Mouse (Mus musculus) liver, embryonic 14.5 days (tissue): Measurements from ENCODE around the gene Olfr70. TPM values are rescaled to one million over a fixed set of nuclear protein-coding genes. Genes with fewer than 3 reads are reported as not detected.

ENCODE experiments used
- ATAC-seq: fragments of 200-750 bp; cut with Nextera tagmentation; 2 replicates; pipeline ENCODE4 v1.8.0; 2017; ENCODE audit warnings: moderate number of reproducible peaks, mild to moderate bottlenecking, moderate library complexity; ENCODE audit not compliant: insufficient read depth
- DNase-seq, 3 experiments: peaks; one replicate each; pipeline ENCODE4 v3.0.0-alpha.2; 2012 to 2013; ENCODE audit warnings: low read depth in 3 of 3, low spot score in 3 of 3
- H3K27ac ChIP-seq: fragments of 300-500 bp; sonication (generic); 2 replicates; pipeline ENCODE4 v1.5.1; 2014; ENCODE audit warnings: moderate library complexity, mild to moderate bottlenecking, control low read depth, inconsistent platforms
- H3K27me3 ChIP-seq: fragments of 300-500 bp; sonication (generic); 2 replicates; pipeline ENCODE4 v1.6.1; 2014; ENCODE audit warnings: mild to moderate bottlenecking, low read length, moderate library complexity; ENCODE audit not compliant: control insufficient read depth, insufficient read depth
- H3K36me3 ChIP-seq: fragments of 300-500 bp; sonication (generic); replicated peaks from 2 replicates; pipeline ENCODE4 v1.6.1; 2014; ENCODE audit warnings: low read depth; ENCODE audit not compliant: control insufficient read depth, insufficient read depth
- H3K4me1 ChIP-seq, 2 experiments: fragments of 200-500 bp in 1 of 2; fragments of 300-500 bp in 1 of 2; sonication (generic) in 1 of 2; replicated peaks; 2 replicates each; pipeline ENCODE4 v1.6.1; 2012 to 2014; ENCODE audit warnings: antibody characterized with exemption in 1 of 2, inconsistent platforms in 1 of 2, low read length in 1 of 2; ENCODE audit not compliant: control insufficient read depth in 2 of 2, insufficient read depth in 2 of 2
- H3K4me2 ChIP-seq: fragments of 300-500 bp; sonication (generic); 2 replicates; pipeline ENCODE4 v1.6.1; 2014; ENCODE audit warnings: low read depth, mild to moderate bottlenecking, control low read depth, moderate library complexity
- H3K4me3 ChIP-seq, 2 experiments: fragments of 200-500 bp in 1 of 2; fragments of 300-500 bp in 1 of 2; sonication (generic) in 1 of 2; 2 replicates each; pipeline ENCODE4 v1.5.1; 2012 to 2014; ENCODE audit warnings: low read depth in 2 of 2, low read length in 2 of 2, mild to moderate bottlenecking in 2 of 2, control low read depth in 1 of 2, inconsistent platforms in 1 of 2, moderate library complexity in 1 of 2; ENCODE audit not compliant: insufficient read depth in 1 of 2
- H3K9ac ChIP-seq: fragments of 300-500 bp; sonication (generic); replicated peaks from 2 replicates; pipeline ENCODE4 v1.6.1; 2014; ENCODE audit warnings: mild to moderate bottlenecking, control low read depth, moderate library complexity
- H3K9me3 ChIP-seq: fragments of 300-500 bp; sonication (generic); 2 replicates; pipeline ENCODE4 v1.6.1; 2016; ENCODE audit warnings: low read length, mixed read lengths; ENCODE audit not compliant: control insufficient read depth
- CTCF ChIP-seq: IDR thresholded peaks from 2 replicates; pipeline ENCODE4 v1.5.1; 2016; ENCODE audit warnings: antibody characterized with exemption, low read depth, control low read depth
- EP300 ChIP-seq: IDR thresholded peaks from 2 replicates; pipeline ENCODE4 v1.6.1; 2016; ENCODE audit warnings: antibody characterized with exemption, low read depth
- WGBS: fragments of 180-500 bp; shearing (Covaris S2); extraction: QIAGEN DNeasy Blood & Tissue Kit; methylation state at CpG from one replicate; pipeline ENCODE4 v1.1.7; 2014; ENCODE audit not compliant: insufficient replicate concordance; 5-methylcytosine and 5-hydroxymethylcytosine counted together
- polyA plus RNA-seq, 2 experiments: library from polyadenylated mRNA; depleted of rRNA in 1 of 2; stranded (reverse) in 1 of 2; unstranded in 1 of 2; fragments of >200 nt; fragmentation: Nextera tagmentation in 1 of 2; extraction: Ambion mirVana in 1 of 2; gene quantifications; 2 replicates each; pipeline versions ENCODE4 v1.2.1 to v1.2.3; 2012 to 2014

Olfr70 gene
- polyA plus RNA-seq, 2 experiments = not detected

DNA sequence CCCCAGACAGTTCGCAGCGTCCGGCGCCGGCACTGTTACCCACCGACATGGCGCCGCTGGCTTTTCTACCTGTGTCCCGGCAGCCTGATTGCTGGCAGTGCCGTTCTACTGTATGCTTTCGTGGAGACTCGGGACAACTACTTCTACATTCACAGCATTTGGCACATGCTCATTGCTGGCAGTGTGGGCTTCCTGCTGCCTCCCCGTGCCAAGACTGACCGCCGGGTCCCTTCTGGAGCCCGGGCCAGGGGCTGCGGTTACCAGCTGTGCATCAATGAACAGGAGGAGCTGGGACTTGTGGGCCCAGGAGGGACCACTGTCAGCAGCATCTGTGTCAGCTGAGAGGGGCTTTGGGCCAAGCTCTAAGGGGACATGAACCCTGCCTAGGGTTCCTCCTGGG, 10.6 kb downstream of the Olfr70 start:
- 84% methylated on average over 17 of the region's 17 CpGs for WGBS
- DNase-seq (no peak), ATAC-seq (no peak)
- no peak overlapping the region for H3K27ac ChIP-seq
- H3K4me1 ChIP-seq = peaks cover 10 to 21% of the 10 kb centered on the region in 2 experiments; a peak in 3 of 4 replicates
- no peak overlapping the region for H3K4me3 ChIP-seq
- H3K9ac ChIP-seq = no peak overlapping the region
- H3K36me3 ChIP-seq = no peaks in the 10 kb centered on the region
- no peaks in the 10 kb centered on the region for H3K27me3 ChIP-seq
- no peak for TF ChIP-seq CTCF
- no peak for TF ChIP-seq EP300
- no peaks in the 10 kb centered on the region for H3K9me3 ChIP-seq
- no peak overlapping the region for H3K4me2 ChIP-seq

DNA sequence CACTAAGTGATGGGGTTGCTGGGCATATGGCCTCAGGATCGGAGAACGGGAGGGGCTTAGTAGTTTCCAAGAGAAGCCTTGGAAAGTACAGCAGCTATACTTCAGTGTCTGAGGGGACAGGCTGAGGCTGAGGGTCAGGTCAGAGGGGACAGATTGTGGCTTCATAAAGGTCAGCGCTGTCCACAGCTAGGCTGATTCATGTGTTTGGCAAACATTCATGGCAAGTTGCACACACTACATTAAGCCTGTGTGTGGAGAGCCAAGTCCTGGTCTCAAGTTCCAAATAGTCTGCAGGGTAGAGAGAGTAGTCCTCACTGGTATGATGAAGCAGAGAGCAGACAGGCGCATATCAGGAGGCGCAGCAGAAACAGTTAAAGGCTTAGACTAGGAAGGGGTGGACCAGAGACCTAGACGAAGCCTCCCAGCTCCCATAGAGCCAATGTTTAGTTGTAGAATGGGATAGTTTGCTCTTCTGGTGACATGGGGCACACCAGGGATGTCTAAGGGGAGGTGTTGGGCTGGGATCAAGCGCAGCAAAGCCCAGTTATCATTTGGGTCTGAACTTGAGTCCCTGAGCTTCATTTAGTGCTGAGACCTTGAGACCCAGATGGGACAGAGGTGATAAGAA, 21.1 kb downstream of the Olfr70 start:
- no peak for TF ChIP-seq CTCF
- WGBS = 62% methylated on average over 7 of the region's 7 CpGs
- ATAC-seq (no peak), DNase-seq (no peak)
- Histone ChIP-seq H3K4me2 (no peak overlapping the region), H3K36me3 (no peaks in the 10 kb centered on the region), H3K4me3 (no peak overlapping the region), H3K9me3 (no peaks in the 10 kb centered on the region), H3K9ac (no peak overlapping the region), H3K27ac (no peak overlapping the region), H3K27me3 (no peaks in the 10 kb centered on the region), H3K4me1 (no peaks in the 10 kb centered on the region)

DNA sequence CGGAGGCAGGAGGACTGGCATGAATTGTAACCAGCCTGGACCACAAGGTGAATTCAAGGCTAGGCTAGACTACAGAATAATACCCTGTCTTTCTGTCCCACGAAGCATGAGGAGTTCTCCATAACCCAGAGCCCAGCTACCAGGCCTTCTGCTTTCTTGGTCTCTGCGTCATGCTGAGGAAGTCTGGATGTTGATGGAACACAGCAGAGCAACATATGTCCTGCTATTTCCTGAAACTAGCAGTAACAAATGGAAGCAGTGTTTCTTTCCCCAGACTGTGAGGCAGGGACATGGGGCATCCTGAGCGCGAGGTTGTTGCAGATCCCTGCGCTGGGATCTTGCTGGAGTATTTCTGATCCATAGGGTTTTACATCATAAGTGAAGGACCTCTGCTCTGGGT, 22.1 kb downstream of the Olfr70 start:
- DNase-seq (no peak), ATAC-seq (no peak)
- WGBS = 71% methylated on average over 6 of the region's 6 CpGs
- Histone ChIP-seq H3K9me3 (no peaks in the 10 kb centered on the region), H3K4me3 (no peak overlapping the region), H3K9ac (no peak overlapping the region), H3K27ac (no peak overlapping the region), H3K27me3 (no peaks in the 10 kb centered on the region), H3K4me1 (no peaks in the 10 kb centered on the region), H3K36me3 (no peaks in the 10 kb centered on the region), H3K4me2 (no peak overlapping the region)
- TF ChIP-seq CTCF (no peak), EP300 (no peak)

DNA sequence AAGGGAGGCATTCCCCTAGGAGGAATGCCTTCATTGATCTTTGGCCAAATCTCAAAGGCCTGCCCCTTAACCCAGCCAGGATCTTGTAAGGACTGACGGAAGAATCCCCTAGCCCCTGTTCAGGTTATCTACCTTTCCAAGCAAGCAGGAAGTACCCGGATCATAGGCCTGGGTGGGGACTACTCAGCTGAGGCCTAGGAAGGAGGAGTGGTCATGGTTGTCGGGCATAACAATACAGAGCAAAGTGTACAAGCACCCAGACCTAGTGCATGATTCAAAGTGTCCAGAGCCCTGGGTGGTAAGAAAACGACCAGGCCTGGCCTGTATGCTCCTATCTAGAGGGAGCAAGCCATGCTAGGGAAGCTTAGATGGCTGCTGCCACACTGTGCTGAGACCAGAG, 25.0 kb downstream of the Olfr70 start:
- no peak overlapping the region for H3K27ac ChIP-seq
- DNase-seq = no peak

DNA sequence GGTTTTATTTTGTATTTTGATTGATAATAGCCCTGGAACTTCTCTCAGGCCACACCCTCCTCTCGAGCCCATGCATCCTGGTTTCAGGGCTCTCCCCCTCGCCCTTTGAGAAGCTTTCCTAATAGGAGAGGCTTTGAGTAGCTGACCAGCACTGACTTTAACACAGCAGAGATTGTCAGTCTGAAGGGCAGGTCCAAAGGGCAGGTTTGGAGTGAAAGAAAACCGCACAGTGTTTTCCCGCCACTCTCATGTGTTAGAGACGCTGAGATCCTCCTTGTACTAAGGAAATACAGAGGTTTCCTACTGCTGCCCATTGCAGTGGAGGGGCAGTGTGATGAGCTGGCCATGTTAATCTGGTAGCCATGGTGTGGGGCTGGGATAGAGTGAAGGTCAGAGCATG, 25.6 kb downstream of the Olfr70 start:
- DNase-seq = no peak
- no peak for ATAC-seq
- WGBS = 43% methylated on average over 5 of the region's 5 CpGs
- Histone ChIP-seq H3K9ac (no peak overlapping the region), H3K9me3 (no peaks in the 10 kb centered on the region), H3K4me1 (no peaks in the 10 kb centered on the region), H3K27ac (no peak overlapping the region), H3K27me3 (no peaks in the 10 kb centered on the region; the same call in 1 of the 2 replicates), H3K4me2 (no peak overlapping the region), H3K36me3 (no peaks in the 10 kb centered on the region), H3K4me3 (no peak overlapping the region)
- no peak for TF ChIP-seq EP300
- TF ChIP-seq CTCF = no peak

More for the DNA sequence above, 25.0 kb downstream of the Olfr70 start:
- Histone ChIP-seq H3K4me3 (no peak overlapping the region), H3K4me2 (no peak overlapping the region), H3K27me3 (no peaks in the 10 kb centered on the region; the same call in 1 of the 2 replicates), H3K36me3 (no peaks in the 10 kb centered on the region), H3K9me3 (no peaks in the 10 kb centered on the region), H3K9ac (no peak overlapping the region), H3K4me1 (no peaks in the 10 kb centered on the region)
- ATAC-seq = no peak
- WGBS = 55% methylated on average over 4 of the region's 4 CpGs
- no peak for TF ChIP-seq EP300
- no peak for TF ChIP-seq CTCF
